Mouse (Mus musculus) cerebellum, adult 2 months (tissue): ENCODE results near the gene Supt5.

Experiments used
- CTCF ChIP-seq: fragments of 200-500 bp; IDR thresholded peaks from 2 replicates; pipeline ENCODE4 v1.5.1; 2011; ENCODE audit warnings: low read depth, mild to moderate bottlenecking, control low read depth, low read length, moderate library complexity, borderline replicate concordance; ENCODE audit not compliant: insufficient read depth
- POLR2A ChIP-seq: fragments of 200-500 bp; IDR thresholded peaks from 2 replicates; pipeline ENCODE4 v1.6.1; 2011; ENCODE audit warnings: low read length, control low read depth, borderline replicate concordance; ENCODE audit not compliant: insufficient read depth

DNA sequence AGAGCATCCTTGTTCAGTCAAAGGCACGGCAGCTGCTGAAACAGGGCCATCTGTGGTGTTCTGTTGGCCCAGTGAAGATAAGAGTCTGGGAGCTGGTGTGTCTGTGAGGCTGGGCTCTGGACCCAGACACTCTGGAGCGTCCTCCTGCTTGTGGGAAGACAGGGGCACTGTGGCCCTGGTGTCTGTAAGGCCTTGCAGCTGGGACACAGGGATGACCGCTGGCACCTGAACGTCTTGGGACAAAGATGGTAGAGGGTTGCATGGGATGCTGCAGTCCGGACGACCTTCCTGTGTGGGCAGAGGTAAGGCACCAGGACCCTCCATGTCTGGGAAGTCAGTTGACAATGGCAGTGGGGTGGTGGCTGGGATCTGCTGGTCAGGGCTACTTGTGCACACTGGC, 21.7 kb upstream of the Supt5 start:
- TF ChIP-seq CTCF (no peak), POLR2A (no peak)
